Mouse (Mus musculus) ES-E14 (cell line): ENCODE measurements around the gene Olfr771. TPM values are rescaled to one million over a fixed set of nuclear protein-coding genes. Genes with fewer than 3 reads are reported as not detected.

ENCODE experiments used
- DNase-seq: peaks from one replicate; pipeline ENCODE4 v3.0.0-alpha.2; 2013; ENCODE audit warnings: low read depth, low spot score
- H3K27ac ChIP-seq: 2 replicates; pipeline ENCODE4 v1.5.1; 2012; ENCODE audit warnings: low read depth, mild to moderate bottlenecking, low read length, moderate library complexity, mixed read lengths; ENCODE audit not compliant: poor library complexity, insufficient read depth, severe bottlenecking
- H3K36me3 ChIP-seq: 2 replicates; pipeline ENCODE4 v1.6.1; 2012; ENCODE audit warnings: mild to moderate bottlenecking, low read length, moderate library complexity, mixed read lengths; ENCODE audit not compliant: control insufficient read depth, poor library complexity, insufficient read depth, severe bottlenecking
- H3K4me1 ChIP-seq, 2 experiments: fragments of 150-350 bp in 1 of 2; sonication (generic) in 1 of 2; 2 replicates each; pipeline ENCODE4 v1.6.1; 2012; ENCODE audit warnings: low read length in 2 of 2, mild to moderate bottlenecking in 1 of 2, mixed read lengths in 1 of 2; ENCODE audit not compliant: control insufficient read depth in 2 of 2, insufficient read depth in 2 of 2, poor library complexity in 1 of 2
- H3K4me3 ChIP-seq, 2 experiments: fragments of 150-350 bp in 1 of 2; sonication (generic) in 1 of 2; 2 replicates each; pipeline ENCODE4 v1.5.1; 2012; ENCODE audit warnings: low read length in 2 of 2, low read depth in 1 of 2, mild to moderate bottlenecking in 1 of 2, mixed read lengths in 1 of 2; ENCODE audit not compliant: insufficient read depth in 1 of 2, poor library complexity in 1 of 2, severe bottlenecking in 1 of 2
- H3K9ac ChIP-seq: 2 replicates; pipeline ENCODE4 v1.6.1; 2012; ENCODE audit warnings: low read depth, mild to moderate bottlenecking, low read length, mixed read lengths; ENCODE audit not compliant: poor library complexity, insufficient read depth, severe bottlenecking
- H3K9me3 ChIP-seq: fragments of 150-350 bp; sonication (generic); 2 replicates; pipeline ENCODE4 v1.6.1; 2012; ENCODE audit warnings: low read depth, mild to moderate bottlenecking, low read length; ENCODE audit not compliant: control insufficient read depth, insufficient read depth
- CHD2 ChIP-seq: IDR thresholded peaks from 2 replicates; pipeline ENCODE4 v1.6.1; 2014; ENCODE audit warnings: mild to moderate bottlenecking, low read depth, low read length, inconsistent platforms
- HCFC1 ChIP-seq: IDR thresholded peaks from 2 replicates; pipeline ENCODE4 v1.6.1; 2012; ENCODE audit warnings: low read length, inconsistent platforms, borderline replicate concordance; ENCODE audit not compliant: insufficient read depth
- MAFK ChIP-seq: IDR thresholded peaks from 2 replicates; pipeline ENCODE4 v1.6.1; 2014; ENCODE audit warnings: mild to moderate bottlenecking, low read depth, low read length, inconsistent platforms; ENCODE audit not compliant: insufficient read depth
- ZC3H11A ChIP-seq: IDR thresholded peaks from 2 replicates; pipeline ENCODE4 v1.6.1; 2012; ENCODE audit warnings: low read depth, mild to moderate bottlenecking, inconsistent platforms, low read length, borderline replicate concordance
- ZNF384 ChIP-seq: IDR thresholded peaks from 2 replicates; pipeline ENCODE4 v1.6.1; 2012; ENCODE audit warnings: low read depth, low read length, inconsistent platforms
- in situ Hi-C, 2 experiments: fragments of 600-800 bp; cut with MboI; formaldehyde crosslinking; loops; one replicate each; pipeline ENCODE4 v1.15.1; 2025; ENCODE audit warnings: low sequenced_read_pairs in 2 of 2, inconsistent platforms in 1 of 2; ENCODE audit not compliant: unreplicated experiment in 2 of 2
- total RNA-seq: library from RNA; depleted of rRNA; stranded (reverse); fragments of 300-350 nt; gene quantifications from 2 replicates; pipeline ENCODE4 v1.2.3, GENCODE M21; 2012; rRNA removed

Gene Olfr771
- total RNA-seq, 1 experiment, result not detected

DNA sequence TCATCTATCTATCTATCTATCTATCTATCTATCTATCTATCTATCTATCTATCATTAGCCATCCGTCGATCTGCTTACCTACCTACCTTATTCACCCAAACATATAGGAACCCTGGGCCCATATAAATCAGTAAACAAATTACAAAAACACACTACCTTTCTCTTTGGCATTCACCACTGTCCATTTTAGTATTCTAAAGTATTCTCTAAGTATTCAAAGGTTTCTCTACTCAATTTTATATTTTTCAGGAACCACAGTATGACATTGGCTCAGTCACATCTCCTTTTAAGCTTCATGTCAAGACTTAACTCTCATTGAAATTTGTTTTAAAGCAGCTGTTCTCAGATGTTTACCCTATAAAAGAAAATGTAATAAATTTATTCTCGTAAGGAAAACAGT is 49.4 kb downstream of the Olfr771 start:
- Histone ChIP-seq H3K4me1 (no peaks in the 10 kb centered on the region), H3K27ac (no peak overlapping the region), H3K4me3 (no peak overlapping the region), H3K9me3 (no peaks in the 10 kb centered on the region), H3K36me3 (no peaks in the 10 kb centered on the region), H3K9ac (no peak overlapping the region)
- TF ChIP-seq CHD2 (no peak), HCFC1 (no peak), ZNF384 (no peak), MAFK (no peak), ZC3H11A (no peak)
- DNase-seq, result no peak
- in situ Hi-C loops, result no loop called here

Other genes starting within 250 kb of the Olfr771 start
- gene Rdh5, start 241.9 kb downstream of the Olfr771 start, total RNA-seq, result 3.9 and 6.8 TPM in 2 replicates
- 71.2 and 90.0 TPM in 2 replicates for gene Bloc1s1, start 240.7 kb downstream of the Olfr771 start, total RNA-seq
- 10.1 and 17.6 TPM in 2 replicates for gene Itga7, start 230.9 kb downstream of the Olfr771 start, total RNA-seq
- gene Mettl7b, start 203.8 kb downstream of the Olfr771 start, total RNA-seq, result 0.26 and 0.58 TPM in 2 replicates
- gene Olfr9, start 175.3 kb downstream of the Olfr771 start, total RNA-seq, result not detected in 2 replicates
- not detected in 2 replicates for gene Olfr763, start 154.0 kb downstream of the Olfr771 start, total RNA-seq
- not detected in 2 replicates for gene Olfr764-ps1, start 124.9 kb downstream of the Olfr771 start, total RNA-seq
- gene Olfr765, start 114.8 kb downstream of the Olfr771 start, total RNA-seq, result not detected in 2 replicates
- not detected in 2 replicates for gene Olfr766-ps1, start 95.8 kb downstream of the Olfr771 start, total RNA-seq
- not detected in 2 replicates for gene Olfr767, start 81.8 kb downstream of the Olfr771 start, total RNA-seq
- not detected in 2 replicates for gene Olfr768, start 65.4 kb downstream of the Olfr771 start, total RNA-seq
- not detected in 2 replicates for gene Olfr769, start 46.9 kb downstream of the Olfr771 start, total RNA-seq
- gene Olfr770, start 25.8 kb downstream of the Olfr771 start, total RNA-seq, result not detected in 2 replicates
- 0.21 TPM in 1 of 2 replicates, not detected in the other for gene Olfr772, start 13.2 kb upstream of the Olfr771 start, total RNA-seq
- gene Olfr773, start 22.7 kb upstream of the Olfr771 start, total RNA-seq, result not detected in 2 replicates
- not detected in 2 replicates for gene Olfr774, start 71.5 kb upstream of the Olfr771 start, total RNA-seq
- gene Olfr775, start 83.7 kb upstream of the Olfr771 start, total RNA-seq, result not detected in 2 replicates
- not detected in 2 replicates for gene Olfr776, start 94.4 kb upstream of the Olfr771 start, total RNA-seq
- not detected in 2 replicates for gene Olfr777, start 106.7 kb upstream of the Olfr771 start, total RNA-seq
- not detected in 2 replicates for gene Olfr780, start 153.4 kb upstream of the Olfr771 start, total RNA-seq
- gene Olfr781, start 164.1 kb upstream of the Olfr771 start, total RNA-seq, result not detected in 2 replicates
- gene Olfr782, start 184.1 kb upstream of the Olfr771 start, total RNA-seq, result not detected in 2 replicates
- 0.21 and 0.22 TPM in 2 replicates for gene Olfr784, start 219.3 kb upstream of the Olfr771 start, total RNA-seq
- not detected in 2 replicates for gene Olfr785, start 240.7 kb upstream of the Olfr771 start, total RNA-seq